Mouse (Mus musculus) retina, postnatal 7 days (tissue): ENCODE data around the gene Rufy4.
"Not testable (repeated sequence)": the region's sequence is repeated elsewhere in the genome, so short reads cannot be mapped to it uniquely, and the experiment has no call there.

Experiments used
- DNase-seq: peaks from one replicate; pipeline ENCODE4 v3.0.0-alpha.2; 2012; ENCODE audit warnings: low read depth, low spot score

Gene Rufy4

DNA sequence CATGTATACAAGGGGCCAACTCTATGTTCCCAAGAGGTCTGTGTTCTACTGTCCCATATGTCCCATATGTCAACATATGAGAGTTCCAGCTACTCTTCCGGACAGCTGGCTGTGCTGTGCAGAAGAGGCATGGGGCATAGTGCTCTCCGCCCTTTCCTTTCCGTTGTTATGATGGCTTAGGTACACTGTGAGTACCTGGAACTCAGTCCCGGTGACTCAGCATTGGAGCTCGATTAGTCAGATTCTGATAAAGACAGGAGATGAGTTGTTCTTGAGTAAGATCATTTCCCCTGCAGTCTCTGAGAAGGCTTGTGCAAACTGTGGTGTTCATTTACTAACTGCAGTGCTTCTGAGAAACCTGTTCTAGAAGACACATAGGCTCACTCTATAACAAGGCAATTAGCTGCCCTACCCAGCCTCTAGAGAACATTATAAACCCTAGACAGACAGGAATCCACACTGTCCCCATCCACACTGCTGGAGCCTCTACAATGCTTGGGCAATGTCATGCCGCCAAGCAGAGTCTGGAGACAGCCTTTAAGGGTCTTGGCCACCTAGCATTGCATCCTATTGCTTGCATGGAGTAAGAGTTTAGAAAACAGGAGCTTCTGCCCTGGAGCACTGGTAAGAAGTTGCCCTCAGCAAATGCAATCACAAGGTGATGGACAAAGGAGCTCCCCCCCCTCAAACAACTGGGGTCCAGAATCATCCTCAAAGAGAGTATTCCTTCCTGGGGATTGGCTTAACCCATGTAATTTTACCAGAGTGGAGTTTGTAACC lies 24.0 kb downstream of the Rufy4 start:
- no peak for DNase-seq

DNA sequence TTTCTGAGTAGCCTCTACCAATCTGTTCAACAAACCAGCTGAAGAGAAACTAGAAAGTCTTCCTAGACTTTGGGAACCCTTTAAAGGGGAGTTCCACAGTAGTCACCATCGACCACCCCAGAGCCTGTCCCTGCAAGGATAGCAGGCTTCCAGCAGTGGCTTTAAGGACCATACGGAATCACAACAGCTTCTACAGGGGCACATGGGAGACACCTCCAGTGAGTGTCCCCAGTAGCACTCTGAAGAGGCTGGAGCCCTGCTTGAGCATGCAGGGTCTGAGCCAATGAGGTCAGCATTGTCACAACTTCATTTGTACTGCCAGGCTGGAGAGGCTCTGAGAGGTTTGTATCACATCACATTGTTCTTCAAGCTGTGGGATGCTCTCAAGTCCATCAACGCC lies 24.8 kb downstream of the Rufy4 start:
- DNase-seq, result no peak

GRCm38 (mm10) chr1:74151091-74151490 lies 25.8 kb downstream of the Rufy4 start:
- DNase-seq, result no peak

GRCm38 (mm10) chr1:74153461-74154184 lies 28.3 kb downstream of the Rufy4 start, which contains the start of gene Cxcr2:
Cxcr2 (plus strand) TSS chr1:74153989.
- no peak for DNase-seq

DNA sequence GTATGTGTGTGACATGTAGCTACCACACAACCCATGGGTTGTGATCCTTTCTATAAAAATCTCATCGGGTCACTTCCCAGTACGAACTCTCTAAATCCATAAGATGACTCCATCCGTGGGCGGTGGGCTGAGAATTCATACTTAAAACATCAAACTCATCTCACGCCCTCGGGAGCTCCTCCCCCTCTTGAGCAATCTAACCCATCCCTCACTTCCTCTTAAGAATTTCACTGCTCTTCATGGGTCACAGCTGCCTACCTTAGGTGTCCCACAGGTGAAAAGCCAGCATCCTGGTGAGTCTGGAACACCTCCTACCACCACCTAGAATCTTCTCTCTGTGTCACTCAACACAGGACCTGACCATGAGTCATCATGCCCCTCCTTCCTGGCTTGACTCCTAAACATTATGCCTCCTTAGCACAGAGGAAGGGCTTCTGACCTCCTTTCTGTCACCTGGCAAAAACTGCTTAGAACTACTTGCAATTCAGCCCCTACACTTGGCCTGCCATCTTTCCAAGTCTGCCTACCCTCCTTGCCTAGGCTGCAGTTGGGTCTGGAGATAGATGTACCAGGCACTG lies 30.2 kb downstream of the Rufy4 start:
- no peak for DNase-seq

- DNase-seq, result no peak
Measured at GRCm38 (mm10) chr1:74156381-74156910, 31.1 kb downstream of the Rufy4 start.

DNA sequence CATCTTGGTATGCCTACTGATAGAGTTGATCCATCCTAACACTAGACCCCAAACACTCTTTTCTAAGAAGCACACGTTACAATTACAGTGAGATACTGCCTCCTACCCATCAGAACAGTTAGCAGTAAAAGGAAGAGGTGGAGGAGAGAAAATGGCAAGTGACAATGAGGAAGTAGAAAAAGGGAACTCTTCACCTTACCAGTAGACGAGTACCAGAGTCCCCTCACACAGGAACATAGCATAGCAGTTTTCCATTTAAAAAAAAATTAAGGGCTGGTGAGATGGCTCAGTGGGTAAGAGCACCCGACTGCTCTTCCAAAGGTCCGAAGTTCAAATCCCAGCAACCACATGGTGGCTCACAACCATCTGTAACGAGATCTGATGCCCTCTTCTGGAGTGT lies 34.3 kb downstream of the Rufy4 start:
- DNase-seq, result not testable (repeated sequence)

GRCm38 (mm10) chr1:74160036-74160435 lies 34.7 kb downstream of the Rufy4 start:
- no peak for DNase-seq

GRCm38 (mm10) chr1:74167136-74167535 lies 41.8 kb downstream of the Rufy4 start:
- no peak for DNase-seq

- DNase-seq, result no peak
Measured at GRCm38 (mm10) chr1:74169721-74170120, 44.4 kb downstream of the Rufy4 start.

- no peak for DNase-seq
Measured at GRCm38 (mm10) chr1:74172722-74173121, 47.4 kb downstream of the Rufy4 start.

DNA sequence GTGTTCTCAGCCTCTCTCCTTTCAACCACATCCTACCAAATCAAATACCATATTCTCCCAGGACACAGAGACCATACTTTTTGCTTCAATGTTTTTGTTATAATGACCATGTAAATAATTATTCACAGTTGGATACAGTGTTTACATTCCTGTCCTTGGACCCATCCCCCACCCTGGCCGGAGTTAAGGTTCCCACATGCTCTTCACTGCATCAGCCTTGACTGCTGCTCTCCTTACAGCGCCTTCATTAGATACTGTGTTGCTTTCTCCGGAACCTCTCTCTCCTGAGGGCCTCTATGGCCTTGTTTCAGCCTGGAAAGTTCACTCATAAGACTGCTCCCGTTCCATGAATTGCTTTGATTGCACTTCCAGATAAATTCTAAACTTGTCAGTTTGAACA lies 50.4 kb downstream of the Rufy4 start:
- DNase-seq, result no peak

GRCm38 (mm10) chr1:74178618-74179017 lies 53.3 kb downstream of the Rufy4 start:
- DNase-seq, result no peak

GRCm38 (mm10) chr1:74179624-74180408 lies 54.5 kb downstream of the Rufy4 start:
- DNase-seq, result no peak

DNA sequence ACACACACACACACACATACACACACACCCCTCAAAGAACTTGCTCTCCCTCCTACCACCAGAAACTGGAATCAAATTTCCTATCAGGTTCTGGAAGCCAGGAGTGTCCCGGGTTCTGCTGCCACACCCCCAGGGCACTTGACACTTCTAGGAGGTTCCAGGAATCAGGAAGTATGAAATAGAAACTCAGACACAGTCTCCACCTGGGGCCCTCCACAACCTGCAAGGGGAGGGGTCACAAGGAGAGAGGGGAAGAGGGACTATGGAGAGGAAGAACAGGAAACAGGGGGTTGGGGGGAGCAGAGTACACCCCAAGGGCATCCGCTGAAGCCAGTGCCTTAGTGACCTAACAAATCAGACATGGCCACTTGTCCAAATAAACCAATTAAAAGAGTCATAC lies 56.1 kb downstream of the Rufy4 start:
- no peak for DNase-seq

- DNase-seq, result no peak
Measured at GRCm38 (mm10) chr1:74183006-74183405, 57.7 kb downstream of the Rufy4 start.

DNA sequence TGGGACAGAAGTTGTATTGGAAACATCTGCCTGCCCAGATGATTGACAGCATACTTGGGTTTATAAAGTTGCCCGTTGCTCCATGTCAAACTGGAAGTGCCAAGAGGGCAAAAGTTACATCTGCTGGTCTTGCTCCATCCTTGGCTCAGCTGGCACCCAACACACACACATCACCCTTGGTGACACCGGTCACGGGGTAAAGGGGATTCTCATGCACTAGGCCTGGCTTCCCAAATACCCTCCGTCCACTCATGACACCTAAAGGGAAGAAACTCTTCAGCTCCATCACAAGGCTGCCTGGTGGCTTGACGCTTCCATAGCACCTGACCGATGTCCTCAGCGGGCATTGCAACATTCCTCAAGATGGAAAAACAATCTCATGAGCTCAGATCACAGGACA lies 65.1 kb downstream of the Rufy4 start:
- no peak for DNase-seq

GRCm38 (mm10) chr1:74192711-74193110 lies 67.4 kb downstream of the Rufy4 start:
- no peak for DNase-seq

- no peak for DNase-seq
Measured at GRCm38 (mm10) chr1:74194445-74194844, 69.1 kb downstream of the Rufy4 start, which contains the start of gene Cxcr1. Cxcr1 (minus strand) TSS chr1:74194631.

GRCm38 (mm10) chr1:74195961-74196360 lies 70.6 kb downstream of the Rufy4 start:
- DNase-seq, result no peak

DNA sequence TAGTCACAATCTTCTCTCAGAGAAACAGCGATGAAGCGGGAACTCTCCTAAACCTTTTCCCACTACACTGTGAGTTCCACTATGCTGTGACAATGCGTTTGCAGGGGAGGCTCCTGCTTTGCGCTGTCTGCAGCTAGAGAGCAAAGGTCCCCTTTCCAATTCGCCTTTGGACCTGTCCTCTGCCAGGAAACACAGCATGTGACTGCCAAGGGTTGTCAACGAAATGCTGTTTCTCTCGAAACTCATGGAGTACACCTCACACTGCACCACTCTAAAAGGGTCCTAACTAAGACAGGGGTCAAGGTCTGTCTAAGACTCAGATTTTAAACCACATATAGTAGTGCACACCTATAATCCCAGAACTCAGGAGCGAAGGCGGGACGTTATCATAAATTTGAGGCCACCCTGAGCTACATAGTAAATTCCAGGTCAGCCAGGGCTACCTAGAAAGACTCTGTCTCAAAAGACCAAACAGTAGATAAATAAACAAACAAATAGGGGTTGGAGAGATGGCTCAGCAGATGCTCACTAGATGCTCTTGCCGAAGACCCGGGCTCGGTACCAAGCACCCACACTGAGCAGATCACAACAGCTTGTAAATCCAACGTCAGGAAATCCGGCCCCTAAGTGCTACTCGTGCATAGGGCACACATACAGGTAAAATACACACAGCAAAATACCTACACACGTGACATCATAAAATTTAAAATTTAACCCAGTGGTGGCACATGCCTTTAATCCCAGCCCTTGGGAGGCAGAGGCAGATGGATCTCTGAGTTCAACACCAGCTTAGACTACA lies 71.5 kb downstream of the Rufy4 start:
- no peak for DNase-seq
